Comparison of ENCODE assay signal across 20 mouse cellular contexts in genomic region chr15:102749103-102749502, GRCm38 (mm10). TPM values are rescaled to one million over a fixed set of nuclear protein-coding genes. Genes with fewer than 3 reads are reported as not detected.
A peak's percentile ranks its signal among the peaks of the same experiment; 100 is the strongest.
DNase-seq lines count a peak whose midpoint lies in the region; ATAC-seq lines count a peak whose summit lies in the region.
"Had no signal": no experiment of that assay in that cellular context is flagged by ENCODE, and none has a peak within 500 bp of the region (broad histone marks: within the 10 kb centered on the region; RNA-seq: fewer than 3 reads in every experiment).

No protein-coding gene starts in this region.

- DNase-seq in embryo, embryonic 10 days (ENCODE audit: low spot score) = peak; percentile 35
- no peak for DNase-seq in embryo, embryonic 11 days
- no peak for DNase-seq in kidney, postnatal 4 days
- DNase-seq in midbrain, embryonic 10.5 days (ENCODE audit: low spot score) = peak; percentile 11
- DNase-seq in limb, embryonic 11.5 days (ENCODE audit: low spot score) = no peak
- DNase-seq: adrenal gland, postnatal 14 days; cerebellum, adult 2 months; cerebellum, postnatal 25 days; gastrocnemius, postnatal 36 days; heart, adult 11 months; heart, postnatal 36 days had no signal

- H3K4me2 ChIP-seq in kidney, embryonic 15.5 days = no peak overlapping the region
- no peak overlapping the region for H3K4me2 ChIP-seq in midbrain, embryonic 16.5 days (ENCODE audit: low read length)
- no peak overlapping the region for H3K4me2 ChIP-seq in limb, embryonic 11.5 days (ENCODE audit: low read depth, severe bottlenecking)
- H3K4me2 ChIP-seq in hindbrain, embryonic 16.5 days (ENCODE audit: low read length) = no peak overlapping the region
- H3K4me2 ChIP-seq: embryonic facial prominence, embryonic 12.5 days; forebrain, embryonic 15.5 days; heart, embryonic 13.5 days; hindbrain, embryonic 15.5 days had no signal

- 0 out of 2 replicates have a peak, but pooled peaks have one; percentile 29 for ATAC-seq in kidney, embryonic 15.5 days (replicated peaks; ENCODE audit: low FRiP score)
- no peak for ATAC-seq in midbrain, embryonic 16.5 days
- ATAC-seq in limb, embryonic 11.5 days (ENCODE audit: insufficient number of reproducible peaks, low FRiP score, low TSS enrichment, low read depth) = no peak
- no peak for ATAC-seq in hindbrain, embryonic 16.5 days
- ATAC-seq: activated CD4-positive, CD25-positive, alpha-beta regulatory T cell, adult 4 months; forebrain, embryonic 15.5 days; Patski had no signal

- peaks cover 75% of the 10 kb centered on the region for H3K27me3 ChIP-seq in kidney, embryonic 15.5 days
- H3K27me3 ChIP-seq in midbrain, embryonic 10.5 days (ENCODE audit: low read depth, poor library complexity, severe bottlenecking) = peaks cover 100% of the 10 kb centered on the region
- peaks cover 3% of the 10 kb centered on the region; the same call in 1 of the 2 replicates for H3K27me3 ChIP-seq in midbrain, embryonic 16.5 days (ENCODE audit: control insufficient read depth, insufficient read depth, low read depth, low read length)
- H3K27me3 ChIP-seq in limb, embryonic 11.5 days (ENCODE audit: control insufficient read depth, insufficient read depth, low read length) = peaks cover 20% of the 10 kb centered on the region; the same call in 1 of the 2 replicates
- peaks cover 2% of the 10 kb centered on the region; the same call in 1 of the 2 replicates for H3K27me3 ChIP-seq in hindbrain, embryonic 16.5 days (replicated peaks; ENCODE audit: control insufficient read depth, insufficient read depth, low read length)

- no peaks in the 10 kb centered on the region for H3K9me3 ChIP-seq in kidney, embryonic 15.5 days (replicated peaks)
- H3K9me3 ChIP-seq in midbrain, embryonic 10.5 days (replicated peaks) = no peaks in the 10 kb centered on the region
- no peaks in the 10 kb centered on the region for H3K9me3 ChIP-seq in midbrain, embryonic 16.5 days (replicated peaks; ENCODE audit: control insufficient read depth, low read length, poor library complexity, severe bottlenecking)
- no peaks in the 10 kb centered on the region for H3K9me3 ChIP-seq in limb, embryonic 11.5 days (ENCODE audit: control insufficient read depth, low read length)
- no peaks in the 10 kb centered on the region for H3K9me3 ChIP-seq in hindbrain, embryonic 16.5 days (ENCODE audit: control insufficient read depth, low read length)
- H3K9me3 ChIP-seq: embryonic facial prominence, embryonic 12.5 days; forebrain, embryonic 15.5 days; heart, embryonic 13.5 days; hindbrain, embryonic 15.5 days had no signal

- no peak overlapping the region for H3K9ac ChIP-seq in kidney, embryonic 15.5 days
- H3K9ac ChIP-seq in midbrain, embryonic 16.5 days (ENCODE audit: low read depth, low read length) = no peak overlapping the region
- no peak overlapping the region for H3K9ac ChIP-seq in limb, embryonic 11.5 days (ENCODE audit: low read length)
- no peak overlapping the region for H3K9ac ChIP-seq in hindbrain, embryonic 16.5 days (ENCODE audit: low read depth, low read length)
- H3K9ac ChIP-seq: embryonic facial prominence, embryonic 12.5 days; forebrain, embryonic 15.5 days; heart, embryonic 13.5 days; hindbrain, embryonic 15.5 days had no signal

- WGBS in kidney, embryonic 15.5 days = 46% methylated on average over 1 of the region's 1 CpGs
- 68% methylated on average over 1 of the region's 1 CpGs for WGBS in midbrain, embryonic 10.5 days
- WGBS in midbrain, embryonic 16.5 days = 95% methylated on average over 1 of the region's 1 CpGs
- WGBS in limb, embryonic 11.5 days = 83% methylated on average over 1 of the region's 1 CpGs
- WGBS in hindbrain, embryonic 16.5 days = 59% methylated on average over 1 of the region's 1 CpGs

- no peak overlapping the region for H3K27ac ChIP-seq in kidney, embryonic 15.5 days
- H3K27ac ChIP-seq in midbrain, embryonic 10.5 days (replicated peaks) = no peak overlapping the region
- no peak overlapping the region for H3K27ac ChIP-seq in midbrain, embryonic 16.5 days (ENCODE audit: low read length)
- H3K27ac ChIP-seq in limb, embryonic 11.5 days (replicated peaks; ENCODE audit: low read depth, low read length) = 0 out of 2 replicates have a peak overlapping the region, but pooled peaks have one; percentile 12
- no peak overlapping the region for H3K27ac ChIP-seq in hindbrain, embryonic 16.5 days (ENCODE audit: low read depth, low read length)
- H3K27ac ChIP-seq: embryonic facial prominence, embryonic 12.5 days; heart, embryonic 13.5 days had no signal

- peaks cover 52% of the 10 kb centered on the region for H3K4me1 ChIP-seq in kidney, embryonic 15.5 days
- H3K4me1 ChIP-seq in midbrain, embryonic 10.5 days = peaks cover 57% of the 10 kb centered on the region
- peaks cover 45% of the 10 kb centered on the region for H3K4me1 ChIP-seq in midbrain, embryonic 16.5 days (ENCODE audit: control insufficient read depth, insufficient read depth, low read length)
- H3K4me1 ChIP-seq in limb, embryonic 11.5 days (ENCODE audit: control insufficient read depth, insufficient read depth, low read length) = peaks cover 56% of the 10 kb centered on the region
- peaks cover 33% of the 10 kb centered on the region for H3K4me1 ChIP-seq in hindbrain, embryonic 16.5 days (ENCODE audit: control insufficient read depth, insufficient read depth, low read depth, low read length)

- no peak overlapping the region for H3K4me3 ChIP-seq in kidney, embryonic 15.5 days (replicated peaks)
- no peak overlapping the region for H3K4me3 ChIP-seq in midbrain, embryonic 10.5 days
- no peak overlapping the region for H3K4me3 ChIP-seq in midbrain, embryonic 16.5 days (ENCODE audit: low read depth, low read length)
- H3K4me3 ChIP-seq in limb, embryonic 11.5 days (ENCODE audit: low read depth, low read length) = no peak overlapping the region
- no peak overlapping the region for H3K4me3 ChIP-seq in hindbrain, embryonic 16.5 days (ENCODE audit: low read length)
- H3K4me3 ChIP-seq: embryonic facial prominence, embryonic 12.5 days; forebrain, embryonic 15.5 days; heart, embryonic 13.5 days; hindbrain, embryonic 15.5 days had no signal

- H3K36me3 ChIP-seq in kidney, embryonic 15.5 days = no peaks in the 10 kb centered on the region
- H3K36me3 ChIP-seq in midbrain, embryonic 10.5 days = no peaks in the 10 kb centered on the region
- no peaks in the 10 kb centered on the region for H3K36me3 ChIP-seq in midbrain, embryonic 16.5 days (ENCODE audit: control insufficient read depth, insufficient read depth, low read length)
- no peaks in the 10 kb centered on the region for H3K36me3 ChIP-seq in limb, embryonic 11.5 days (ENCODE audit: control insufficient read depth, insufficient read depth, low read length)
- H3K36me3 ChIP-seq in hindbrain, embryonic 16.5 days (ENCODE audit: control insufficient read depth, insufficient read depth, low read length) = no peaks in the 10 kb centered on the region
- H3K36me3 ChIP-seq: embryonic facial prominence, embryonic 12.5 days; forebrain, embryonic 15.5 days; heart, embryonic 13.5 days; hindbrain, embryonic 15.5 days had no signal

RNA-seq across cellular contexts. Expression of gene Calcoco1, which starts 27.1 kb away (rescaled TPM):
- 47.0 and 51.4 TPM in 2 replicates for polyA plus RNA-seq in kidney, embryonic 15.5 days (2015; fragmentation: Nextera tagmentation; extraction: Ambion mirVana)
- polyA plus RNA-seq in midbrain, embryonic 10.5 days (2016; fragmentation: Nextera tagmentation; extraction: Ambion mirVana) = 26.0 and 31.1 TPM in 2 replicates
- 38.3 and 38.7 TPM in 2 replicates for polyA plus RNA-seq in midbrain, embryonic 16.5 days (2015; fragmentation: Nextera tagmentation; extraction: Ambion mirVana)
- polyA plus RNA-seq in limb, embryonic 11.5 days (2014; fragmentation: Nextera tagmentation; extraction: Ambion mirVana) = 34.4 and 36.4 TPM in 2 replicates
- 34.6 and 40.9 TPM in 2 replicates for polyA plus RNA-seq in hindbrain, embryonic 16.5 days (2015; fragmentation: Nextera tagmentation; extraction: Ambion mirVana)

Comparison
In these comparisons a context has a peak if more than half of its experiments do, and no peak if none do; other contexts are left out.
1. DNase-seq: peak in embryo, embryonic 10 days (single experiment) and midbrain, embryonic 10.5 days (single experiment); none in embryo, embryonic 11 days (single experiment), kidney, postnatal 4 days (0 of 2) and limb, embryonic 11.5 days (single experiment).